ENCODE assay signal across 26 mouse cellular contexts in the genomic region with DNA sequence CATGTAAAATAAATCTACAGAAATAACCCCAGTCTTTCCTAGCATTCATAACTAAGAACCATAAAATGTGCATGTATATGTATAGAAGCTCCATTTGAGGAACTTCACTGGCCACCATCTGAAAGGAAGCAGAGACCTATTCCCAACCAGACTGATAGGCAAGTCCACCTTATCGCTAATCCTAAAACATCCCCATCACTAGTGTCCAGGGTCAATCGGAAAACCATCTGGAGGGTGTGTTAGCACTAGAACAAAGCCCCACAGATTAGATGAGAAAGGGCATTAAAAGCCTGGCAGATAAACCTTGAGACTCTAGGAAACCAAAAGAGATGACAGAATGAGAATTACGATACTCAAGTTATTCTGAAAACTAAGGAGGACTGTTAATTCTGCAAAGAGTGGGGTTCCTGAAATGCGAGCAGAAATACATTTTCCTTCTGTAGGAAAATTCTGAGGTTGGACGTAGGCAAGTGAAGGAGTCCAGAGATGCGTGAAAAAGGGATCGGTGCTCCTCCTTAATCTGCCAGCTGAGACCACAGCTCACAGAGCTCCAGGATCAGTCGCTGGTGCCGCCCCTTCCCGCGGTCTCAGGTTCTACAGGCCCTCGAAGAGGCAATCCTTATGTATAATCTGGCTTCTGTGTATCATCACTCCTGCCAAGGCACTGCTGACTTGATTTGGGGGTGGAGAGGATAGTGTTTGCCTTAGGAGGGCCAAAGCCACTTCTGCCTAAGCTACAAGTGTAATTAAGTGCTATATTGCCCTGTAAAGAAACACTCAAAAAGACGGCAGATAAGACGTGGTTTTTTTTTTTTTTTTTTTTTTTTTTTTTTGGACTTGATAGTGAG. TPM values are rescaled to one million over a fixed set of nuclear protein-coding genes. Genes with fewer than 3 reads are reported as not detected.
DNase-seq lines count a peak whose midpoint lies in the region; ATAC-seq and TF ChIP-seq lines count a peak whose summit lies in the region.
"Had no signal": no experiment of that assay in that cellular context is flagged by ENCODE, and none has a peak within 500 bp of the region (broad histone marks: within the 10 kb centered on the region; RNA-seq: fewer than 3 reads in every experiment).

No protein-coding gene starts in this region.

- no peak overlapping the region for H3K9ac ChIP-seq in heart, embryonic 12.5 days
- H3K9ac ChIP-seq: forebrain, embryonic 13.5 days; hindbrain, embryonic 13.5 days; liver, embryonic 13.5 days had no signal

- no peaks in the 10 kb centered on the region for H3K9me3 ChIP-seq in heart, embryonic 12.5 days (replicated peaks)
- no peaks in the 10 kb centered on the region for H3K9me3 ChIP-seq in G1E (replicated peaks)
- H3K9me3 ChIP-seq: forebrain, embryonic 13.5 days; heart, embryonic 10.5 days; hindbrain, embryonic 13.5 days; liver, embryonic 13.5 days had no signal

- no peak overlapping the region for H3K27ac ChIP-seq in heart, embryonic 12.5 days (ENCODE audit: poor library complexity, severe bottlenecking)
- H3K27ac ChIP-seq: forebrain, embryonic 13.5 days; heart, embryonic 10.5 days; hindbrain, embryonic 13.5 days; kidney, postnatal 0 days; liver, embryonic 13.5 days; macrophage had no signal

- H3K4me2 ChIP-seq in heart, embryonic 12.5 days = no peak overlapping the region
- H3K4me2 ChIP-seq: forebrain, embryonic 13.5 days; hindbrain, embryonic 13.5 days; liver, embryonic 13.5 days had no signal

- H3K4me1 ChIP-seq in heart, embryonic 12.5 days (replicated peaks) = peaks cover 4% of the 10 kb centered on the region
- peaks cover 57% of the 10 kb centered on the region for H3K4me1 ChIP-seq in G1E (ENCODE audit: insufficient read depth, low read depth, low read length)

- peaks cover 65% of the 10 kb centered on the region for H3K36me3 ChIP-seq in heart, embryonic 12.5 days
- peaks cover 51% of the 10 kb centered on the region for H3K36me3 ChIP-seq in G1E (replicated peaks)

- no peak overlapping the region for H3K4me3 ChIP-seq in heart, embryonic 12.5 days
- peak overlapping the region; percentile 63; the same call in 1 of the 2 replicates for H3K4me3 ChIP-seq in G1E (ENCODE audit: low read depth, low read length)
- H3K4me3 ChIP-seq: forebrain, embryonic 13.5 days; heart, embryonic 10.5 days; hindbrain, embryonic 13.5 days; liver, embryonic 13.5 days had no signal

- H3K27me3 ChIP-seq in heart, embryonic 12.5 days (replicated peaks) = no peaks in the 10 kb centered on the region
- peaks cover 3% of the 10 kb centered on the region for H3K27me3 ChIP-seq in G1E (ENCODE audit: insufficient read depth, low read length)
- H3K27me3 ChIP-seq: forebrain, embryonic 13.5 days; hindbrain, embryonic 13.5 days had no signal

- TF ChIP-seq CTCF in G1E (IDR thresholded peaks at IDR 0.05; ENCODE audit: low read depth, low read length) = no peak

- WGBS in heart, embryonic 12.5 days = 66% methylated on average over 14 of the region's 14 CpGs

- DNase-seq in heart, adult 11 months = peak; percentile 52
- peak; percentile 32 for DNase-seq in G1E (ENCODE audit: low spot score)
- DNase-seq in lung, postnatal 10 days = peak; percentile 24
- DNase-seq in cerebellum, adult 11 months = no peak
- DNase-seq in kidney, postnatal 14 days = no peak
- no peak for DNase-seq in heart, adult 8-10 months (ENCODE audit: low spot score)
- DNase-seq: adrenal gland, adult 2 months; adrenal gland, postnatal 36 days; cerebellum, adult 8-10 months; cerebellum, postnatal 25 days; heart, postnatal 36 days; layer of hippocampus, postnatal 36 days; left cerebral cortex, postnatal 4 days; liver, embryonic 13.5 days; right cerebral cortex, postnatal 25 days; thymus, adult 18-20 months; thymus, postnatal 25 days had no signal

- ATAC-seq in heart, embryonic 12.5 days (ENCODE audit: insufficient number of reproducible peaks, low FRiP score) = no peak
- ATAC-seq in G1E (ENCODE audit: extremely low read depth, insufficient number of reproducible peaks, low FRiP score, poor library complexity, severe bottlenecking) = peak; percentile 83
- ATAC-seq in common myeloid progenitor, adult 5-6 weeks (replicated peaks; ENCODE audit: low read depth, poor library complexity, severe bottlenecking) = peak; percentile 36
- ATAC-seq: activated CD4-positive, CD25-positive, alpha-beta regulatory T cell, adult 4 months; forebrain, embryonic 13.5 days; midbrain, embryonic 16.5 days had no signal

RNA-seq across cellular contexts. Expression of gene Mia3, which starts 6.4 kb away (rescaled TPM):
- polyA plus RNA-seq in heart, embryonic 12.5 days (2016; fragmentation: Nextera tagmentation; extraction: Ambion mirVana) = 98.4 and 107 TPM in 2 replicates
- 66.7 and 88.9 TPM in 2 replicates for total RNA-seq in G1E (2014; fragmentation: Nextera tagmentation)
- 60.9 and 72.6 TPM in 2 replicates for total RNA-seq in G1E (2017)
- polyA plus RNA-seq in G1E (2012) = 21.0 and 23.5 TPM in 2 replicates
- 71.0 and 71.7 TPM in 2 replicates for total RNA-seq in common myeloid progenitor, adult 5-6 weeks (2017)
- 100 to 1,000 TPM; 115 to 126 (median 124) TPM for total RNA-seq in heart, adult 8-10 months (2022)

RNA-seq across cellular contexts. Expression of gene Taf1a, which starts 25.8 kb away (rescaled TPM):
- 16.0 and 16.6 TPM in 2 replicates for polyA plus RNA-seq in heart, embryonic 12.5 days (2016; fragmentation: Nextera tagmentation; extraction: Ambion mirVana)
- total RNA-seq in G1E (2014; fragmentation: Nextera tagmentation) (10.7 and 13.5 TPM in 2 replicates), G1E (2017) (15.1 and 16.4 TPM in 2 replicates)
- 1.2 and 1.4 TPM in 2 replicates for polyA plus RNA-seq in G1E (2012)
- 19.2 and 22.2 TPM in 2 replicates for total RNA-seq in common myeloid progenitor, adult 5-6 weeks (2017)
- 10 to 100 TPM; 23.4 to 25.1 (median 23.9) TPM for total RNA-seq in heart, adult 8-10 months (2022)

RNA-seq across cellular contexts. Expression of gene Hhipl2, which starts 55.1 kb away (rescaled TPM):
- 0.21 and 0.43 TPM in 2 replicates for polyA plus RNA-seq in heart, embryonic 12.5 days (2016; fragmentation: Nextera tagmentation; extraction: Ambion mirVana)
- total RNA-seq in G1E (2014; fragmentation: Nextera tagmentation) (not detected in 2 replicates), G1E (2017) (0.05 and 0.06 TPM in 2 replicates)
- 0.02 TPM in 1 of 2 replicates, not detected in the other for polyA plus RNA-seq in G1E (2012)
- not detected in 2 replicates for total RNA-seq in common myeloid progenitor, adult 5-6 weeks (2017)
- total RNA-seq in heart, adult 8-10 months (2022) = not detected
- total RNA-seq: adrenal gland, adult 2 months; adrenal gland, postnatal 36 days had no signal
- polyA plus RNA-seq: activated CD4-positive, CD25-positive, alpha-beta regulatory T cell, adult 4 months; liver, embryonic 13.5 days; macrophage had no signal

Comparison
In these comparisons a context has a peak if more than half of its experiments do, and no peak if none do; other contexts are left out.
1. DNase-seq: peak in heart, adult 11 months (single experiment), G1E (single experiment) and lung, postnatal 10 days (single experiment); none in cerebellum, adult 11 months (single experiment), kidney, postnatal 14 days (single experiment) and heart, adult 8-10 months (single experiment).